Mouse (Mus musculus) E14TG2a.4 (cell line): ENCODE measurements around the gene Krtap4-1.

Experiments
- CTCF ChIP-seq: conservative IDR thresholded peaks from 2 replicates; pipeline ENCODE4 v1.5.1; 2014; ENCODE audit warnings: low read length
- POU5F1 ChIP-seq: IDR thresholded peaks from 2 replicates; pipeline ENCODE4 v1.6.1; 2014; ENCODE audit warnings: low read length, borderline replicate concordance

- TF ChIP-seq CTCF = no peak
- no peak for TF ChIP-seq POU5F1
Observed at GRCm38 (mm10) chr11:99637086-99637485, 9.0 kb upstream of the Krtap4-1 start.
